Mouse (Mus musculus) MEL (cell line): Measurements from ENCODE around the gene Tomm22. TPM values are rescaled to one million over a fixed set of nuclear protein-coding genes. Genes with fewer than 3 reads are reported as not detected.
A peak's percentile ranks its signal among the peaks of the same experiment; 100 is the strongest.

Experiments
- DNase-seq: peaks from one replicate; pipeline ENCODE4 v3.0.0; 2011; ENCODE audit warnings: low read depth, low spot score
- H3K27ac ChIP-seq: 2 replicates; pipeline ENCODE4 v1.5.1; 2012; ENCODE audit warnings: low read depth, mild to moderate bottlenecking, control low read depth, low read length, moderate library complexity; ENCODE audit not compliant: control insufficient read depth
- H3K27me3 ChIP-seq, 2 experiments: fragments of 150-350 bp in 1 of 2; sonication (generic) in 1 of 2; 2 replicates each; pipeline ENCODE4 v1.6.1; 2012; ENCODE audit warnings: low read length in 2 of 2, mild to moderate bottlenecking in 2 of 2, improper control_type of control experiment in 1 of 2, moderate library complexity in 1 of 2; ENCODE audit not compliant: insufficient read depth in 2 of 2, control insufficient read depth in 1 of 2
- H3K36me3 ChIP-seq, 2 experiments: 2 replicates each; pipeline ENCODE4 v1.6.1; 2012 to 2014; ENCODE audit warnings: low read length in 2 of 2, improper control_type of control experiment in 1 of 2, inconsistent platforms in 1 of 2, mild to moderate bottlenecking in 1 of 2; ENCODE audit not compliant: insufficient read depth in 2 of 2, control insufficient read depth in 1 of 2
- H3K4me1 ChIP-seq, 2 experiments: fragments of 150-350 bp in 1 of 2; sonication (generic) in 1 of 2; 2 replicates each; pipeline ENCODE4 v1.6.1; 2012; ENCODE audit warnings: low read length in 2 of 2, improper control_type of control experiment in 1 of 2, mild to moderate bottlenecking in 1 of 2; ENCODE audit not compliant: insufficient read depth in 2 of 2, control insufficient read depth in 1 of 2
- H3K4me3 ChIP-seq, 2 experiments: fragments of 150-350 bp in 1 of 2; sonication (generic) in 1 of 2; 2 replicates each; pipeline ENCODE4 v1.5.1; 2012; ENCODE audit warnings: low read depth in 2 of 2, low read length in 2 of 2, mild to moderate bottlenecking in 2 of 2, moderate library complexity in 2 of 2, control low read depth in 1 of 2, improper control_type of control experiment in 1 of 2; ENCODE audit not compliant: control insufficient read depth in 1 of 2, insufficient read depth in 1 of 2
- H3K79me2 ChIP-seq: 2 replicates; pipeline ENCODE4 v1.6.1; 2012; ENCODE audit warnings: mild to moderate bottlenecking, low read length, moderate library complexity; ENCODE audit not compliant: control insufficient read depth, poor library complexity, insufficient read depth
- H3K9ac ChIP-seq: 2 replicates; pipeline ENCODE4 v1.6.1; 2012; ENCODE audit warnings: low read depth, mild to moderate bottlenecking, control low read depth, low read length, moderate library complexity; ENCODE audit not compliant: control insufficient read depth, poor library complexity, severe bottlenecking
- H3K9me3 ChIP-seq: fragments of 150-350 bp; sonication (generic); replicated peaks from 2 replicates; pipeline ENCODE4 v1.6.1; 2012; ENCODE audit warnings: mild to moderate bottlenecking, low read length, improper control_type of control experiment, moderate library complexity; ENCODE audit not compliant: insufficient read depth
- CHD1 ChIP-seq: IDR thresholded peaks from 2 replicates; pipeline ENCODE4 v1.6.1; 2012; ENCODE audit warnings: low read depth, mild to moderate bottlenecking, inconsistent platforms, low read length, improper control_type of control experiment
- CTCF ChIP-seq, 3 experiments: IDR thresholded peaks in 2 of 3; conservative IDR thresholded peaks in 1 of 3; 2 replicates each; pipeline ENCODE4 v1.5.1; 2011 to 2012; ENCODE audit warnings: low read length in 3 of 3, low read depth in 2 of 3, mild to moderate bottlenecking in 2 of 3, improper control_type of control experiment in 1 of 3, inconsistent platforms in 1 of 3, mixed read lengths in 1 of 3, moderate library complexity in 1 of 3; ENCODE audit not compliant: control insufficient read depth in 1 of 3, insufficient read depth in 1 of 3, poor library complexity in 1 of 3, severe bottlenecking in 1 of 3
- E2F4 ChIP-seq: IDR thresholded peaks from 2 replicates; pipeline ENCODE4 v1.6.1; 2011; ENCODE audit warnings: low read depth, low read length, improper control_type of control experiment, borderline replicate concordance
- ELF1 ChIP-seq: IDR thresholded peaks from 2 replicates; pipeline ENCODE4 v1.6.1; 2014; ENCODE audit warnings: low read depth, mild to moderate bottlenecking, inconsistent platforms, low read length, improper control_type of control experiment, moderate library complexity
- EP300 ChIP-seq, 2 experiments: IDR thresholded peaks; 2 replicates each; pipeline ENCODE4 v1.6.1; 2011; ENCODE audit warnings: improper control_type of control experiment in 2 of 2, low read length in 2 of 2, low read depth in 1 of 2, mild to moderate bottlenecking in 1 of 2
- ETS1 ChIP-seq: IDR thresholded peaks from 2 replicates; pipeline ENCODE4 v1.6.1; 2012; ENCODE audit warnings: low read depth, mild to moderate bottlenecking, inconsistent platforms, low read length, improper control_type of control experiment, moderate library complexity
- GABPA ChIP-seq: IDR thresholded peaks from 2 replicates; pipeline ENCODE4 v1.6.1; 2012; ENCODE audit warnings: low read depth, mild to moderate bottlenecking, inconsistent platforms, low read length, improper control_type of control experiment, moderate library complexity
- GATA1 ChIP-seq: IDR thresholded peaks from 2 replicates; pipeline ENCODE4 v1.6.1; 2011; ENCODE audit warnings: low read depth, low read length, improper control_type of control experiment
- MAX ChIP-seq: IDR thresholded peaks from 2 replicates; pipeline ENCODE4 v1.6.1; 2011; ENCODE audit warnings: low read length, improper control_type of control experiment
- MYC ChIP-seq: IDR thresholded peaks from 2 replicates; pipeline ENCODE4 v1.6.1; 2011; ENCODE audit warnings: low read depth, mild to moderate bottlenecking, low read length, improper control_type of control experiment, moderate library complexity
- POLR2AphosphoS2 ChIP-seq: IDR thresholded peaks from 2 replicates; pipeline ENCODE4 v1.6.1; 2011; ENCODE audit warnings: low read length, improper control_type of control experiment
- POLR2AphosphoS5 ChIP-seq: IDR thresholded peaks from 2 replicates; pipeline ENCODE4 v1.6.1; 2012; ENCODE audit warnings: low read depth, borderline replicate concordance, mild to moderate bottlenecking, inconsistent platforms, low read length, moderate library complexity, mixed read lengths
- RCOR1 ChIP-seq: IDR thresholded peaks from 2 replicates; pipeline ENCODE4 v1.6.1; 2012; ENCODE audit warnings: low read depth, mild to moderate bottlenecking, inconsistent platforms, low read length, improper control_type of control experiment
- SIN3A ChIP-seq: IDR thresholded peaks from 2 replicates; pipeline ENCODE4 v1.6.1; 2012; ENCODE audit warnings: low read length, improper control_type of control experiment, inconsistent platforms
- TAL1 ChIP-seq: IDR thresholded peaks from 2 replicates; pipeline ENCODE4 v1.6.1; 2012; ENCODE audit warnings: mild to moderate bottlenecking, inconsistent platforms, low read length, moderate library complexity, mixed read lengths
- TCF12 ChIP-seq: IDR thresholded peaks from 2 replicates; pipeline ENCODE4 v1.6.1; 2014; ENCODE audit warnings: low read depth, mild to moderate bottlenecking, inconsistent platforms, low read length, improper control_type of control experiment, moderate library complexity
- ZC3H11A ChIP-seq: IDR thresholded peaks from 2 replicates; pipeline ENCODE4 v1.6.1; 2012; ENCODE audit warnings: low read depth, mild to moderate bottlenecking, inconsistent platforms, low read length, improper control_type of control experiment
- polyA plus RNA-seq, 2 experiments: library from polyadenylated mRNA; stranded (reverse) in 1 of 2; unstranded in 1 of 2; fragments of >175 nt in 1 of 2; fragments of >200 nt in 1 of 2; gene quantifications; 2 replicates each; pipeline versions ENCODE4 v1.2.1 to v1.2.4; 2012; ENCODE audit warnings: low replicate concordance in 2 of 2, low read depth in 1 of 2; ENCODE audit not compliant: insufficient read length in 2 of 2, insufficient read depth in 1 of 2, missing spikeins in 1 of 2
- total RNA-seq: library from RNA; depleted of rRNA; stranded (reverse); fragments of 300-350 nt; gene quantifications from 2 replicates; pipeline ENCODE4 v1.2.3, GENCODE M21; 2012

Gene Tomm22
- total and polyA plus RNA-seq, 3 experiments, result 174 to 829 (median 281) TPM

- peaks cover 7 to 31% of the 10 kb centered on the region in 2 experiments for H3K4me1 ChIP-seq
- H3K4me3 ChIP-seq, result no peak overlapping the region
- no peak overlapping the region for H3K9ac ChIP-seq
Measured at GRCm38 (mm10) chr15:79694512-79694911, 23.9 kb downstream of the Tomm22 start.

GRCm38 (mm10) chr15:79695516-79695915 is 24.9 kb downstream of the Tomm22 start:
- DNase-seq, result peak; percentile 62
- Histone ChIP-seq H3K27ac (no peak overlapping the region), H3K9me3 (no peaks in the 10 kb centered on the region), H3K9ac (no peak overlapping the region), H3K4me1 (peaks cover 7 to 31% of the 10 kb centered on the region in 2 experiments), H3K79me2 (peaks cover 53% of the 10 kb centered on the region), H3K4me3 (no peak overlapping the region), H3K36me3 (peaks cover 0 to 37% of the 10 kb centered on the region in 2 experiments; a peak in 3 of 4 replicates), H3K27me3 (no peaks in the 10 kb centered on the region)
- TF ChIP-seq GATA1 (peak; percentile 64), TAL1 (peak; percentile 76), RCOR1 (peak; percentile 28; the same call in 1 of the 2 replicates), CTCF (IDR thresholded peaks at IDR 0.05 in 2 of 3, conservative IDR thresholded peaks at IDR 0.05 in 1 of 3; ENCODE audit: control insufficient read depth in 1 of 3, insufficient read depth in 1 of 3, low read depth in 2 of 3, low read length in 3 of 3, poor library complexity in 1 of 3, severe bottlenecking in 1 of 3) (no peak), ETS1 (0 out of 2 replicates have a peak, but pooled peaks have one; percentile 28), MAX (0 out of 2 replicates have a peak, but pooled peaks have one; percentile 48), E2F4 (no peak), EP300 (IDR thresholded peaks at IDR 0.05; ENCODE audit: low read depth in 1 of 2, low read length in 2 of 2) (peak; percentile 31 to 68; a peak in 2 of 4 replicates), ELF1 (no peak), TCF12 (peak; percentile 60), SIN3A (no peak)

More at GRCm38 (mm10) chr15:79694512-79694911, 23.9 kb downstream of the Tomm22 start:
- no peak for TF ChIP-seq ETS1
- TF ChIP-seq POLR2AphosphoS2, result no peak
- TF ChIP-seq CHD1, result no peak
- TF ChIP-seq MYC, result no peak
- TF ChIP-seq POLR2AphosphoS5, result no peak
- peak; percentile 71 for TF ChIP-seq TAL1
- TF ChIP-seq ZC3H11A, result no peak
- no peak for TF ChIP-seq GABPA
- Histone ChIP-seq H3K9me3 (no peaks in the 10 kb centered on the region), H3K27ac (peak overlapping the region; percentile 9; the same call in 1 of the 2 replicates), H3K79me2 (peaks cover 53% of the 10 kb centered on the region), H3K27me3 (no peaks in the 10 kb centered on the region), H3K36me3 (peaks cover 0 to 37% of the 10 kb centered on the region in 2 experiments; a peak in 3 of 4 replicates)
- DNase-seq, result no peak
